Mouse (Mus musculus): Measurements from ENCODE around the gene Slc9a3r2. TPM values are rescaled to one million over a fixed set of nuclear protein-coding genes. Genes with fewer than 3 reads are reported as not detected.
"Not testable (repeated sequence)": the region's sequence is repeated elsewhere in the genome, so short reads cannot be mapped to it uniquely, and the experiment has no call there.

The Slc9a3r2 gene
- total RNA-seq, 2 experiments from 2014 or later, result 62.2 to 64.2 TPM

DNA sequence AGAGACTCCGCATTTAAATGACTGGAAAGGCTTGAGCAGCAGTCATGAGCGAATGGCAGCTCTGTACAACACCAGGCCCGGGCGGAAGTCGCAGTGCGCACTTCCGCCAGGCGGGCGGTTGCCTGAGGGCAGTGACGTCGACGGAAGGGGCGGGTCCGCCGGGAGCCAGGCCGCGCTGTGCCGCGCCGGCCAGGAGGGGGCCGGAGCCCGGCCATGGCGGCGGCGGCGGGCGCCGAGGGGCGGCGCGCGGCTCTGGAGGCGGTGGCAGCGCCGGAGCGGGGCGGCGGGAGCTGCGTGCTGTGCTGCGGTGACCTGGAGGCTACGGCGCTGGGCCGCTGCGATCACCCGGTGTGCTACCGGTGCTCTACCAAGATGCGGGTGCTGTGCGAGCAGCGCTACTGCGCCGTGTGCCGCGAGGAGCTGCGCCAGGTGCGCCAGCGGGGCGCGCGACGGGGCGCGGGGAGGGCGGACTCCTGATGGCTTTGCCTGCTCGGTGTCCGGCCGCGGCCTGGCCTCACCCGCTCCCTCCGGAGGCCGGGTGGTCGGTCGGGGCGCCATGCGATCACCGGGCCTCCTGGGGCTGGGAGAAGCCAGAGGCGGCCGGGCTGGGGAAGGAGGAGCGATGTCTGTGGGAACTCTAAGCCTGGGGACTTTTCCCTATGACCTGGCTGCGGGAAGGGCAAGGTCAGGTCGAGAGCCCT lies 19.6 kb upstream of the Slc9a3r2 start, which contains the start of gene Zfp598:
Gene Zfp598, plus strand, starts transcription at position 143 of the 701 bp plus-strand sequence.
- DNase-seq (ENCODE audit: low spot score in 2 of 2), result peak; percentile 80 to 84

GRCm38 (mm10) chr17:24669214-24669544 lies 19.1 kb upstream of the Slc9a3r2 start:
- DNase-seq (ENCODE audit: low spot score in 2 of 2), result not testable (repeated sequence)

GRCm38 (mm10) chr17:24667416-24667815 lies 17.3 kb upstream of the Slc9a3r2 start:
- DNase-seq (ENCODE audit: low spot score in 2 of 2), result no peak

DNA sequence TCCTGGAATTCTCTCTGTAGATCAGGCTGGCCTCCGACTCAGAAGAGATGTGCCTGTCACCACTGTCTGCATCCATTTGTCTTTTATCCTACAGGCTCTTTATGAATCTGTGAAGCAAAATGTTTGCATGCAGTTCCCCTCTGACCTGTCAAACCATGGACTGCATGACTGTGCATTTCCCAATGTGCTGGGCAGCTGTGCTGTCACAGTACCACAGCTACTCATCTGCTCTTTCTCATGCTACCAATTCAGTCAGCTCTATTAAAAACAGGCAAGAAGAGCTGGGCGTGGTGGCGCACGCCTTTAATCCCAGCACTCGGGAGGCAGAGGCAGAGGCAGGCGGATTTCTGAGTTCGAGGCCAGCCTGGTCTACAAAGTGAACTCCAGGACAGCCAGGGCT lies 16.9 kb upstream of the Slc9a3r2 start:
- DNase-seq (ENCODE audit: low spot score in 2 of 2), result not testable (repeated sequence)

DNA sequence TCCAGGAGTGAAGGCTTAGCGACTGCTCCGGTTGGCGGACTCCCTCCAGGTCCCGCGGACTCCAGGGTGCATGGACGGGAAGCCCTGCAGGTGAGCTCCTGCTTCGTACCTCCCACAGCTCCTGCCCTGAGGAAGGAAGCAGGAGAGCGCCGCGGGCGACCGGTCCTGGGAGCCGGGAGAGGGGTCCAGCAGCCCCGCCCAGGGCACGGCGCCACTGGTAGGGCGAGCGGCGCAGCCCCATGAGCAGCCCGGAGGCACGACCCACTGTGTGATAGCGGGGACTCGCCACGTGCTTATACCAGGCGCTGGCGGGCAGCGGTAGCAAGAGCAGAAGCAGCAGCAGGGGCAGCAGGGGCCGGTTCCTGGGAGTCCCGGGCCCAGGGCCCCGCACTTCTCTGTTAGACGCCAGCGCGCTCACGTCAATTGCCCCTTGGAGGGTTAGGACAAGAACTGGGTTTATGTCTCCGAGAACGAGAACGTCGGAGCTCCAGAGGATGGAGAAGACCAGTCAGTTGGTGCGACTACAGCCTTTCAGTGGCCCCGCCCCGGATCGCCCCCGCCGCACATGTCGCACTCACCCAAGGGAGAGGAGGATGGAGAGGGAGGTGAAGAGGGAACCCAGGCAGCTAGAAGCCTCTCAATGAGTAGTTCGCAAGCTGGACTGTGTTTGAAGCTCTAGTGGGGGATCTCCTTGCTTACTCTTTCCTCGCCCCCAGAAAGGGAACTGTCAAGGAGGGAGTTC lies 8.1 kb upstream of the Slc9a3r2 start, which contains the start of gene Npw:
Gene Npw, minus strand, starts transcription at position 441 of the 742 bp plus-strand sequence.
- no peak for DNase-seq (ENCODE audit: low spot score in 2 of 2)

DNA sequence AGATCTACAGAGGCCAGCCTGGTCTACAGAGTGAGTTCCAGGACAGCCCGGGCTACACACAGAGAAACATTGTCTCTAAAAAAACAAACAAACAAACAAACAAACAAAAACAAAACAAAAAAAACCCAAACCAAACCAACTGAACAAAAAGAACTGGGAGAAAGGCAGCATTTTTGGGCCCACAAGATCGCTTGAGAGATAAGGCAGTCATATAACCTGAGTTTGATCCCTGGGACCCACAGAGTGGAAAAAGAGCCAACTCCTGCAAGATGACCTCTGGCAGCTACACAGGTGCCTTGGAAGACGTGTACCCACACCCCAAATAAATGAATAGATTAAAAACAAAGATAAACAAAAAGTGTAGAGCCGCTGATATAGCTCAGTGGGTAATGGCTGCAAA lies 4.8 kb upstream of the Slc9a3r2 start:
- DNase-seq (ENCODE audit: low spot score in 2 of 2), result no peak

DNA sequence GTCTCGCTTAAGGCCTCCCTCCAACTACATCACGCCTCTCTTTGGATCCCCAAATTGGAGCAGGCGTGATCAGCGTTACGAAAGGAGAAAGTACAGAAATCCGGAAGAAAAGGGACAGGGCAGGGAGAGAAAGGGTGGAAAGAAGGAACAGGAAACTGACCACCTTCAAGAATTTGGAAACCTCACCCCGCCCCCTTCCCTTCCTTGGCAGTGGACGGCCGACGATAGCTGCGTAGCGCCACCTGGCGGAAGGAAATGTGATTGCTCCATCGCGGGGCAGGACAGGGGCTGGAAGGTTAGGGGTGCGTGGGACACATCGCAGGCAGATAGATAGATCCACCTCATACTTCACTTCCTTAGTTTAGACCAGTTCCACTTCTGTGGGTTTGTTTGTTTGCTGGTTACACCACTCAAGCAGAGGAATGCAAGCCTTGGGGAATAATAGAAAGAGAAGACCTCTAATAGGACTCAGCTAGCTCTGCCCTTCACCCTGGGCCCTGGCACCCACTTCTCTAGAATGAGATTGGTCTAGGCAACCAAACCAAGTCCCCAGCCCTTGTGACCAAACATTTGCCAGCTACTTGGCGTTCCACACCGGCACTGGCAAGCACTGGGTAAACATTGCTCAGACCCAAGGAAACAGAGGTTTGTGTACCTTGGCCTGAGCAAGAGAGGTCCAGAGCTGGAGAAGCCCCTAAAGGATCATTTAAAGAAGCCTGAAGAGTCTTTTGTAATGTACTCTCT lies 4.0 kb upstream of the Slc9a3r2 start:
- DNase-seq (ENCODE audit: low spot score in 2 of 2), result peak in 1 of 2 experiments; percentile 50

GRCm38 (mm10) chr17:24651835-24652234 lies 1.7 kb upstream of the Slc9a3r2 start:
- DNase-seq (ENCODE audit: low spot score in 2 of 2), result no peak

DNA sequence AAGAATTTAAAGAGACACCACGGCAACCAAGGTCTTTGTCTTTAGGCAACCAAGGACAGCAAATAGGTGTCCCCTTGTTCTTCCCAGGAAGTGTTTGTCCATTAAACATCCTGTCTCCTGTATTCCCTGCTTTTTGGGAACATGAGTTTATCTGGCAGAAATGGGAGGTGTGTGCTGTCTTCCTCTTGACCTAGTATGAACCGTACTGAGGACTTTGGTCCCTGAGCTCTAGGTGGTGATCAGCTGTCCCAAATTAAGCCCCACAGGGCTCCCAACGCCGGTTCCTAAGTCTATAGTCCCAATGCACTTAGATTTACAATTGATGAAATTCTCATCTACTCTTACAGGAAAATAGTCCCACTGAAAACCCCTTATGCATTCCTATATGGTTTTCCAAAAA lies 639 bp upstream of the Slc9a3r2 start:
- no peak for DNase-seq (ENCODE audit: low spot score in 2 of 2)

- DNase-seq (ENCODE audit: low spot score in 2 of 2), result no peak
These were observed 502 bp downstream of the Slc9a3r2 start for GRCm38 (mm10) chr17:24649581-24650069.

- no peak for DNase-seq (ENCODE audit: low spot score in 2 of 2)
These were observed 1.3 kb downstream of the Slc9a3r2 start for GRCm38 (mm10) chr17:24648731-24649377.

- no peak for DNase-seq (ENCODE audit: low spot score in 2 of 2)
These were observed 2.6 kb downstream of the Slc9a3r2 start for GRCm38 (mm10) chr17:24647493-24647892.

- DNase-seq (ENCODE audit: low spot score in 2 of 2), result no peak
These were observed 3.7 kb downstream of the Slc9a3r2 start for GRCm38 (mm10) chr17:24646381-24646780.

DNA sequence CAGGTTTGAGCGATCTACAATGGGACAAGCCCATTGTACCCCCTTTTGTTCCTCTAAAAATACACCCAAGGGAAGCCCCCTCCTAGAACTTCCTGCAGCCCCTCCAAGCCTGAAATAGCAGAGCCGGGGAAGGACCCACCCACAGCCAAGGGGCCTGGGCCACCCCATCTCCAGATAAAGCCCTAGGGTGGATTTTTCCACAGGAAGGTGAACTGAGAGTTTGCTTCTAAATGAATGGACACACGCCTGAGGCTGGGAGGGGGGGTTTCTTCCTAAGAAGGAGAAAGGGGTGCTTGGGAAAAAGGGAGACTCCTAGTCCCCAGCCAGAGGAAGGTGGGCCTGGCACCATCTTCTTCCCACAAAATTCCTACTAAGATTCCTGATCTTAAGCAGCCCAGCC lies 4.2 kb downstream of the Slc9a3r2 start:
- DNase-seq (ENCODE audit: low spot score in 2 of 2), result no peak

GRCm38 (mm10) chr17:24644875-24645721 lies 5.0 kb downstream of the Slc9a3r2 start:
- DNase-seq (ENCODE audit: low spot score in 2 of 2), result no peak

DNA sequence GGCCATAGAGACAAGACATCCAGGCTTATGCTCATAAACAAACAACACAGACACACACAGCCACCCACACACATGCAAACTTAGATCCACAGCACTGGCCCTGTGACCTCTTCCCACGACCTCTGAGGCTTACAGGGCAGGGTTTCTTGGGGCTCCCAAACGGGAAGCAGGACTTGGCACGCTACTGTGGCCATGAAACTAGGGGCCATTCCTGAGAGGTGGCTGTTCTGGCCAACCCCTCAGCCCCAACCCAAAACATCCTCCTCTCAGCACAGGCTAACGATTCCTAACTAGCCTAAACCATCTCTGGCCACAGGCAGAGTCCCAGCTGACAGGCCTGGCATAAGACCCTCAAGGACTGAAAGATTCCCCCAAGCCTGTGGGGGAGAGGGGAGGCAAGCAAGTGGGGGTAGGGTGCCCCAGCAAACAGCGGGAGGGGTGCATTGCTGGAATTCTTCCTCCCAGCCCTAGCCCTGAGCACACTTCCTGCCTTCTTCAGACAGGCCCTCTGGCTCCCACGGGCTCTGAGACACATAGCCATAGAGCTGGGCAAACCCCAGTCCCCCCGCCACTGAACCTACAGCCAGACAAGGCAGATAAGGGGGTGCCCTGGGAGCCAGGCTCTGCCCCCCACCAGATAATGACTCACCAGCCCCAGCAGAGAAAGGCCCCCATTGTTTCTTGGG lies 6.0 kb downstream of the Slc9a3r2 start:
- no peak for DNase-seq (ENCODE audit: low spot score in 2 of 2)

DNA sequence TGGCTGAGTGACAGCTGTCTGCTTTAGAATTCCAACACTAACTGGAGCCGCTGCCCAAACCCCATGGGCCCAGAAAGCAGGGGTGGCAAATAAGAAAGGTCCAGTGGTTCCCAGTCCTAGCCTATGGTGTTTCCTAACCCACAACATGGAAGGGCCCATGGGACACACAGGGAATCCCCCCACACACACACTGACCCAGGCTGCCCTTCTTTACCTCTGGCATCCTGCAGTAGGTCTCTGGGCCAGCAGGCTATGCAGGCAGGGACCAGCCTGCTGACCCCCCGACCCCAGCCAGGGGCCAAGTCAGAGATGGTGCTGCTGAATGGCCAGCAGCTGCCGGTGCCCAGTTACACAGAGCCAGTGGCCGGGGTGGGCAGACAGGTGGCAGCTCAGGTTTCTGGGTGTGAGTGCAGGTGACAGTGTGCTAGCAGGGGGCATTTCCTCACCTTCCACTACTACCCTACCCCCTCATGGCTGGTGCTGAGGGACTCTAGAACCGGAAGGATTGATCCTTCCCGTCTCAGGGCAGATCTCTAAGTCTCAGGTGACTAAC lies 7.3 kb downstream of the Slc9a3r2 start:
- no peak for DNase-seq (ENCODE audit: low spot score in 2 of 2)

GRCm38 (mm10) chr17:24641944-24642343 lies 8.2 kb downstream of the Slc9a3r2 start:
- DNase-seq (ENCODE audit: low spot score in 2 of 2), result no peak

GRCm38 (mm10) chr17:24640581-24640980 lies 9.5 kb downstream of the Slc9a3r2 start:
- DNase-seq (ENCODE audit: low spot score in 2 of 2), result no peak

Data from adrenal gland, postnatal 4 days (tissue).